Mouse (Mus musculus): Measurements from ENCODE around the gene Samhd1.

GRCm38 (mm10) chr2:157144132-157144531 lies 9.1 kb upstream of the Samhd1 start:
- TF ChIP-seq CTCF (IDR thresholded peaks at IDR 0.05; ENCODE audit: insufficient read depth, low read depth, low read length) (no peak), POLR2A (IDR thresholded peaks at IDR 0.05; ENCODE audit: insufficient read depth, low read depth, low read length) (no peak)
